Mouse (Mus musculus): Measurements from ENCODE around the gene Cyp3a57.
"Not testable (repeated sequence)": the region's sequence is repeated elsewhere in the genome, so short reads cannot be mapped to it uniquely, and the experiment has no call there.

The Cyp3a57 gene

DNA sequence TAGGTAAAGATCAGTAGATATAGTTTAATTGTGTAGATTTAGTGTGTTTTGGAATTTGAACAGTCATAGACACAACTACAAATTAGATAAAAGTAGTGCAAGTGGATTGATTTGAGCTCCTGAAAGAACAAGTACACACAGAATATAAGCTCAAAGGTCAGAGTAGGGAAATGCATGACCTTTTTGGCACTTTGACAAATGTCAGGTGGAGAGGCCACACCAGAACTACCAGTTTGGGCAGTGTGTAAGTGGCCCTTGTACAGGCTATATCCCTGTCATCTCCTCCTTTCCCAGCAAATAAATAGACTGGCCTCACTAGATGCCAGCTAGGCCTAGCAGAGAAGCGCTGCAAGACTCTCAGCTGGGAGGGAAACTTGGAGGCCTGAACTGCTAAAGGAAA is at the start of gene Cyp3a57:
Cyp3a57 (plus strand) TSS at position 339 of the 400 bp plus-strand sequence.
- DNase-seq, result no peak

DNA sequence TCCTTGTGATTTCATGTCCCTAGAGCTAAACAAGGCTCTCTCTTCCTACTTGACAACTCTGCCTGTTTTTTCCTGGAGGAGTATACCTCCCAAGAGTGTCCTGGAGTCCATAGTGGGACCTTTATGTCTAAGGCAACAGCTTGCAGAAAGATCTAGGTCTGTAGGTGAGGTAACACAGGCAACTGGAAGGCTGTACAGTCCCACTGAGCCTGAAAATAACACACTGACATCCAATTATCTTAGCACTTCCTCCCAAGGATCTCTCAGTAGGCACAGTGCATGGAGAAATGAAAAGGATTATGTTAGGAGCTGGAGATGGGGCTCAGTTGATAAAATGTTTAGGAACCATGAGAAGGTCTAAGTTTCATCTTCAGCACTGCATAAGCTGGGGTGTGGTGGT is 44.6 kb upstream of the Cyp3a57 start:
- no peak for DNase-seq

GRCm38 (mm10) chr5:145301796-145302195 is 43.3 kb upstream of the Cyp3a57 start:
- DNase-seq, result not testable (repeated sequence)

DNA sequence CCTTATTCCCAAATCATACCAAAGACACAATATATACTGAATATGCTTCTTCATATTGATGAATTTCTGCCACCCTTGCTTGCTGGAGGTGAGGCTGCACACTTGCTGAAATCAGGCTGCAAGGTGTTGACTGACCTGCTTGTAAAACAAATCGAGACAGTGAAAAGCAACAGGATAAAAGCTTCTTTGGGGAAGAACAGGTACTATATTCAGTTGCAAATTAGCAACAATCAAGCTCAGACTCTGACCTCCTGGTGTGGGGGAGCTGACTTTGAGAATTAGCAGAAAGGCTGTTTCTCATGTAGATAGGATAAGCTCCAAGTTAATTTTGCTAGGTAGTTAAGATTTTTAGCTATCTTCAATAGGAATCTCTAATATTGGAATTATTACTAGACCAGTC is 42.7 kb upstream of the Cyp3a57 start:
- DNase-seq, result no peak

DNA sequence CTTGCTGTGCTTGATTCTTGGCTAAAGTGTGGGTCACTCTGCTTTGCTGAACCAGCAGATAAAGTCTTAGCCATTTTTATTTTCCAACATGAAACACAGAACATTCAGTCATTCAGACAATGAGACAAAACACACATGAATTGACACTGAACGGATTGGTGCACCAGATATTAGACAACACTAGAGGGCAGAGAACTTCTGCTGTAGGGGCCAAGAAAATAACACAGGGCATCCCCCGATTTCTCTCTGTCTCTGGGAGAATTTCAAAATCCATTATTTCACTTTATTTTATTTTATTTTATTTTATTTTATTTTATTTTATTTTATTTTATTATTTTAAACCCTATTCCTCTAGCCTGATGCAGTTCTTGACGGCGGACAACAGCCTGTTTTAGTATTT is 38.1 kb upstream of the Cyp3a57 start:
- DNase-seq, result not testable (repeated sequence)

DNA sequence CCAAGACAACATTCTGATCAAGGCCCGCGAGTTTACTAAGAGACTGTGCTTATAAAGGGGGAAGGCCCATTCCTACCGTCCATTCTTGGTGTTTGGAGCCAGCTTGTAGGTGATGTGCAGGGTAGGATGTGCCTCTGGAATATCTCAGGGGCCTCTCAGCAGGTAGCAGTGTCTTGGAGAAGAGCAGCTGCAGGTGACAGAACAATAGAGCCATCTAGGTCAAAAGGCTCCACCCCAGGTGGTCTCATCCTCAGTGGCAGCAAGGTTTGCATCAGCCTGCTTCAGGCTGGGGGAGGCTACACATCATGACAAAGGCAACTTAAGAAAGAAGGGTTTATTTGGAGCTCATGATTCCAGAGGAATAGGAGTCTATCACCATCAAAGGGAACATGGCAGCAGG is 37.3 kb upstream of the Cyp3a57 start:
- not testable (repeated sequence) for DNase-seq

DNA sequence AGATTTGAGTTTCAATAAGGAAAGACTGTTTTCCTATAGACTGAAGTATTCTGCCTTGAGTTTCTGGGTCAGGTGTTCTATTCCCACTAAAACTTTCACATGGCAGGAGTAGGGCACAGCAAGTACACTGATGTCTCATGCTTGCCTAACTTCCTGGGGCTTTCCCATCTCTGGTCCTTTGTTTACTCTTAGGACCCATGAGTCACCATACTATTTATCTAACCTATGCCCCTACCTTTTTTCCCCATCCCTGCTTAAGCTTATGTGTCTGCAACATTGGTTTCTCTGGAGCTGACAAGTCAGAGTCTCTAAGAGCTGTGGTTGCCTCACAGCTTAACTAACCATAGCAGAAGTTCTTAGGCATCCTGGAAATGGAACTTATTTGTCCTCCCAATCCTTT is 31.2 kb upstream of the Cyp3a57 start:
- DNase-seq, result no peak

DNA sequence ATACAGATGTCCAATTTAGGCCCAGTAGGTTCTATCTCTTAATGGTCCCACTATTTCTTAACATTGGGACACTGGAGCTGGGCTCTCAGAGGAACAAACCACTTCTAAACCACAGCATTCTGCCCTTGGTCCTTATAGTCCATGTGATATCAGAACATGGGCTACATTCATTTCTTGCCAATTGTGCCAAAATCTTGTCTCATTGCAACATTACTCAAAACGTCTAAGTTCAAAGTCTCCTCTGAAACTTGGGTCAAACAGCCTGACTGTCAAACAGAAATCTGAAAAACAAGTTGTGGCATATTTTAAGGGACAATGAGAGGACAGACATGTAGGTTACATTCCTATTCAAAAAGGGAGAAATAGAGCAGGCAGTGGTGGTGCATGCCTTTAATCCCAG is 27.9 kb upstream of the Cyp3a57 start:
- DNase-seq, result no peak

DNA sequence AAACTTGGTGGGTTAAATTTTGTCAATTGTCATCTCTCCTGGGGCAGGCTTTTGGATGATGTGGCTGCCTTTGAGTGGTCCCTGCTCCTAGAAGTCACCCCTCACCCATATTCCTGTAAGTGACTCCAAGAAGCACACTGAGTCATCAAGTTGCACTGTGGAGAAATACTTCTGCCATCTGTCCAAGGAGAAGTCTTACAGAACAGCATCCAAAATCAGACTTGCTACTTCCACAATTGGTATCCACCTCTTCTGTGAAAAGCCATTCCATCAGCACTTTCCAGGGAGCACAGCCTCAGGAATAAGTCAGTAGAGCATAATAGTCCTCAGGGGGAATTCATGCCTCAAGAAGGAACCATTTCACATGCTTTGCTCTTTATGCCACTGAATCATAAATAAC is 6.3 kb upstream of the Cyp3a57 start:
- not testable (repeated sequence) for DNase-seq

DNA sequence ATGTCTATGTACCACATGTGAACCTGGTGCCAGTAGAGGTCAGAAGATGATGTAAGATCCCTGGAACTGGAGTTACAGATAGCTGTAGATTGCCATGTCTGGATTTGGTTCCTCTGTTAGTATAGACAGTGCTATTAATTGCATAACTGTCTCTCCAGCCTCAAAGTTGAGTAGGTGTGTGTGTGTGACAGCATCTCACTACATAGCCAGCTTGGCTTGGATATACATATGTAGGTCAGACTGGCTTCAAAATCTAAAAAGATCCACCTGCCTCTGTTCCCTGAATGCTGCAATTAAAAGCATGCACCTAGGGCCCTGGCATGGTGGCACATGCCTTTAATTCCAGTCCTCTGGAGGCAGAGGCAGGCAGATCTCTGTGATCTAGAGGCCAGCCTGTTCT is 4.6 kb downstream of the Cyp3a57 start:
- no peak for DNase-seq

GRCm38 (mm10) chr5:145353081-145353480 is 8.0 kb downstream of the Cyp3a57 start:
- DNase-seq, result no peak

DNA sequence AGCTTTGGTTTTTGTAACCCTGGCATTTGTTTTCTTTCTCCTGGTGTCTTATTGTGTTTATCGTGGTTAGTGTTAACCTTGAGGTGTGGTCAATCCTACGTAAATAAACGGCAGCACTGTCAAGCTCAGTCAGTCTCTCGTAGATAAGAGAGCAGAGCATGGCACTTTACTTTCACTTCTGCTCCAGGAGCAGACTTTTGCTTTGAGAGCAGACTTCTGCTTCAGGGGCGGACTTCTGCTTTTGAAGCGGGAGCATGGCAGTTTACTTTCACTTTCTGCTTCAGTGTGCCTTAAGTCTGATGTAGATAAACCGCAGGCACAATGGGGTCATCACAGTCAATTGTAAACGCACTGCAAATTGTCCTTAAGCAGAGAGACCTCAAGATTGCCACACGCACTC is 70.3 kb downstream of the Cyp3a57 start:
- not testable (repeated sequence) for DNase-seq

GRCm38 (mm10) chr5:145422287-145422686 is 77.2 kb downstream of the Cyp3a57 start:
- no peak for DNase-seq

- DNase-seq, result no peak
Observed at GRCm38 (mm10) chr5:145431004-145431403, 85.9 kb downstream of the Cyp3a57 start.

GRCm38 (mm10) chr5:145433688-145434087 is 88.6 kb downstream of the Cyp3a57 start:
- DNase-seq, result no peak

Measured in thymus, adult 18-20 months (tissue).